Mouse (Mus musculus): ENCODE data around the gene Gm44511. TPM values are rescaled to one million over a fixed set of nuclear protein-coding genes. Genes with fewer than 3 reads are reported as not detected.
"Not testable (repeated sequence)": the region's sequence is repeated elsewhere in the genome, so short reads cannot be mapped to it uniquely, and the experiment has no call there.

Gm44511 gene
- polyA plus RNA-seq, 1 experiment from 2014 or later, result not detected

- H3K9me3 ChIP-seq (ENCODE audit: low read depth, low read length), result no peaks in the 10 kb centered on the region
- H3K4me2 ChIP-seq, result peak overlapping the region; percentile 78
- H3K4me3 ChIP-seq (ENCODE audit: low read depth, low read length), result peak overlapping the region; percentile 80
- WGBS, result 37% methylated on average over 4 of the region's 4 CpGs
- ATAC-seq (ENCODE audit: insufficient read depth) (no peak), DNase-seq (no peak)
- no peaks in the 10 kb centered on the region for H3K36me3 ChIP-seq (ENCODE audit: insufficient read depth)
- TF ChIP-seq CTCF (IDR thresholded peaks at IDR 0.05; ENCODE audit: low read depth), result no peak
- H3K27ac ChIP-seq (ENCODE audit: low read depth), result peak overlapping the region; percentile 99
- H3K9ac ChIP-seq, result peak overlapping the region; percentile 75
- H3K27me3 ChIP-seq (ENCODE audit: insufficient read depth, low read length), result no peaks in the 10 kb centered on the region
- H3K4me1 ChIP-seq (ENCODE audit: insufficient read depth), result no peaks in the 10 kb centered on the region
These were observed 15.4 kb upstream of the Gm44511 start for GRCm38 (mm10) chr6:128841327-128842089.

GRCm38 (mm10) chr6:128840669-128841068 lies 14.6 kb upstream of the Gm44511 start:
- DNase-seq; ATAC-seq (ENCODE audit: insufficient read depth): not testable (repeated sequence)
- WGBS, result 83% methylated on average over 3 of the region's 3 CpGs

GRCm38 (mm10) chr6:128839921-128840320 lies 13.8 kb upstream of the Gm44511 start:
- DNase-seq, result no peak
- H3K27ac ChIP-seq (ENCODE audit: low read depth), result no peak overlapping the region

More at GRCm38 (mm10) chr6:128840669-128841068, 14.6 kb upstream of the Gm44511 start:
- H3K4me1 ChIP-seq (ENCODE audit: insufficient read depth); H3K27me3 ChIP-seq (ENCODE audit: insufficient read depth, low read length); H3K9me3 ChIP-seq (ENCODE audit: low read depth, low read length); H3K27ac ChIP-seq (ENCODE audit: low read depth); H3K9ac ChIP-seq; H3K4me3 ChIP-seq (ENCODE audit: low read depth, low read length); H3K36me3 ChIP-seq (ENCODE audit: insufficient read depth); H3K4me2 ChIP-seq: not testable (repeated sequence)

GRCm38 (mm10) chr6:128839266-128839771 lies 13.2 kb upstream of the Gm44511 start:
- Histone ChIP-seq H3K4me2 (peak overlapping the region; percentile 74), H3K27ac (ENCODE audit: low read depth) (peak overlapping the region; percentile 99), H3K36me3 (ENCODE audit: insufficient read depth) (no peaks in the 10 kb centered on the region), H3K4me1 (ENCODE audit: insufficient read depth) (no peaks in the 10 kb centered on the region), H3K9me3 (ENCODE audit: low read depth, low read length) (no peaks in the 10 kb centered on the region), H3K27me3 (ENCODE audit: insufficient read depth, low read length) (no peaks in the 10 kb centered on the region), H3K4me3 (ENCODE audit: low read depth, low read length) (peak overlapping the region; percentile 68), H3K9ac (peak overlapping the region; percentile 95)
- ATAC-seq (ENCODE audit: insufficient read depth) (peak; percentile 15), DNase-seq (peak; percentile 93)
- peak; percentile 90 for TF ChIP-seq CTCF (IDR thresholded peaks at IDR 0.05; ENCODE audit: low read depth)
- WGBS, result under 1% methylated on average over 17 of the region's 17 CpGs

More at GRCm38 (mm10) chr6:128839921-128840320, 13.8 kb upstream of the Gm44511 start:
- no peaks in the 10 kb centered on the region for H3K4me1 ChIP-seq (ENCODE audit: insufficient read depth)
- ATAC-seq (ENCODE audit: insufficient read depth), result no peak
- H3K4me2 ChIP-seq, result peak overlapping the region; percentile 74
- H3K9ac ChIP-seq, result no peak overlapping the region
- TF ChIP-seq CTCF (IDR thresholded peaks at IDR 0.05; ENCODE audit: low read depth), result no peak
- WGBS, result 56% methylated on average over 7 of the region's 7 CpGs
- no peaks in the 10 kb centered on the region for H3K36me3 ChIP-seq (ENCODE audit: insufficient read depth)
- H3K27me3 ChIP-seq (ENCODE audit: insufficient read depth, low read length), result no peaks in the 10 kb centered on the region
- peak overlapping the region; percentile 68 for H3K4me3 ChIP-seq (ENCODE audit: low read depth, low read length)
- H3K9me3 ChIP-seq (ENCODE audit: low read depth, low read length), result no peaks in the 10 kb centered on the region

- TF ChIP-seq CTCF (IDR thresholded peaks at IDR 0.05; ENCODE audit: low read depth), result no peak
- Histone ChIP-seq H3K27ac (ENCODE audit: low read depth) (peak overlapping the region; percentile 99), H3K4me3 (ENCODE audit: low read depth, low read length) (peak overlapping the region; percentile 68), H3K4me2 (peak overlapping the region; percentile 74), H3K4me1 (ENCODE audit: insufficient read depth) (no peaks in the 10 kb centered on the region), H3K9ac (peak overlapping the region; percentile 95), H3K27me3 (ENCODE audit: insufficient read depth, low read length) (no peaks in the 10 kb centered on the region), H3K36me3 (ENCODE audit: insufficient read depth) (no peaks in the 10 kb centered on the region), H3K9me3 (ENCODE audit: low read depth, low read length) (no peaks in the 10 kb centered on the region)
- WGBS, result under 1% methylated on average over 49 of the region's 49 CpGs
- DNase-seq (peak; percentile 97), ATAC-seq (ENCODE audit: insufficient read depth) (peak; percentile 76)
These were observed 12.5 kb upstream of the Gm44511 start for GRCm38 (mm10) chr6:128838342-128839265.

GRCm38 (mm10) chr6:128837454-128838341 lies 11.6 kb upstream of the Gm44511 start:
- TF ChIP-seq CTCF (IDR thresholded peaks at IDR 0.05; ENCODE audit: low read depth), result no peak

More at GRCm38 (mm10) chr6:128837454-128838341, 11.6 kb upstream of the Gm44511 start:
- DNase-seq, result peak; percentile 59
- WGBS, result 2% methylated on average over 14 of the region's 14 CpGs
- Histone ChIP-seq H3K27ac (ENCODE audit: low read depth) (peak overlapping the region; percentile 99), H3K9ac (peak overlapping the region; percentile 95), H3K4me3 (ENCODE audit: low read depth, low read length) (peak overlapping the region; percentile 68), H3K4me1 (ENCODE audit: insufficient read depth) (no peaks in the 10 kb centered on the region), H3K4me2 (peak overlapping the region; percentile 74), H3K27me3 (ENCODE audit: insufficient read depth, low read length) (no peaks in the 10 kb centered on the region), H3K36me3 (ENCODE audit: insufficient read depth) (no peaks in the 10 kb centered on the region), H3K9me3 (ENCODE audit: low read depth, low read length) (no peaks in the 10 kb centered on the region)
- peak; percentile 19; the same call in 1 of the 2 replicates for ATAC-seq (ENCODE audit: insufficient read depth)
